Mouse (Mus musculus) adrenal gland, postnatal 36 days (tissue): ENCODE data around the gene Tardbp. TPM values are rescaled to one million over a fixed set of nuclear protein-coding genes. Genes with fewer than 3 reads are reported as not detected.

Experiments used
- total RNA-seq, 2 experiments: library from RNA; stranded (reverse); gene quantifications; 2 replicates each; pipeline ENCODE4 v1.2.3; 2021

The Tardbp gene
- total RNA-seq, 2 experiments from 2014 or later = 233 to 286 TPM

Other genes with a start within 250 kb of the Tardbp start
- 10 to 100 TPM; 18.9 to 20.8 TPM for gene Ubiad1, start 182.2 kb downstream of the Tardbp start, total RNA-seq
- gene Mtor, start 178.4 kb downstream of the Tardbp start, total RNA-seq = 10 to 100 TPM; 72.5 to 86.2 TPM
- gene Angptl7, start 126.6 kb downstream of the Tardbp start, total RNA-seq = 1 to 10 TPM in 1 of 2 experiments, under 1 TPM in 1; 0.46 to 1.3 TPM
- 10 to 100 TPM; 43.6 to 52.6 TPM for gene Exosc10, start 68.6 kb downstream of the Tardbp start, total RNA-seq
- 10 to 100 TPM; 84.8 to 94.4 TPM for gene Srm, start 35.5 kb downstream of the Tardbp start, total RNA-seq
- 1 to 10 TPM; 1.1 to 1.6 TPM for gene Masp2, start 24.5 kb downstream of the Tardbp start, total RNA-seq
- gene Gm572, start 16.3 kb upstream of the Tardbp start, total RNA-seq = not detected
- gene Casz1, start 177.4 kb upstream of the Tardbp start, total RNA-seq = 1 to 10 TPM; 2.4 to 5.7 TPM